Mouse (Mus musculus): ENCODE results near the gene Casc4. TPM values are rescaled to one million over a fixed set of nuclear protein-coding genes. Genes with fewer than 3 reads are reported as not detected.

Casc4 gene
- polyA plus RNA-seq, 1 experiment from 2014 or later = 17.6 TPM

DNA sequence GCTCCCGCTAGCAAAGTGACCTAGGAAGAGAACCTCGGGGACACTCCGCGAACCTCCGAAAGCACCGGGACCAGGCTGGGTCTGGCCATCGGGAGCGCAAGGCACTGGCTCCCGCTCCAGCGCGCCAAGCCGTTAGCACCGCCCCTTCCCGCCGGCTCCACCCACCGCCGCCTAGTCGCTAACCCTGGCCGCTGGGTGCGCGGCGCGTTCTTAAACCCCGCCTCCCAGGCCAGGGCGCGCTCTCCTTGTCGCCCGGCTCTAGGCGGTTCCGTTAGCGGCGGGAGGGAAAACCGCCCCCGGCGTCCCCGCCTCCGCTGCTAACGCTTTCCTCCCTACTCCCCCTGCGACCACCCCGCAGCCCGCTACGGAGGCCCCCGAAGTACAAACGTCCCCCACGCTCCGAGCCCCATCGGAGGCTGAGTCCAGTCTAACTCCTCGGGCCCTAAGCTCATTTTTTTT, 89.0 kb downstream of the Casc4 start, which contains the start of the genes Ctdspl2 and Mageb3:
Gene Ctdspl2 (plus strand): TSS at position 237 of the 459 bp plus-strand sequence.
Gene Mageb3 (minus strand): TSS at position 328 of the 459 bp plus-strand sequence.
- Histone ChIP-seq H3K4me1 (replicated peaks; ENCODE audit: control insufficient read depth, insufficient read depth, low read length) (peaks cover 16% of the 10 kb centered on the region), H3K4me3 (ENCODE audit: low read length) (peak within 1 kb of the TSS; percentile 98), H3K27me3 (ENCODE audit: control insufficient read depth, insufficient read depth, low read depth, low read length) (no peaks in the 10 kb centered on the region), H3K36me3 (ENCODE audit: control insufficient read depth, insufficient read depth, low read length) (peaks cover 3% of the 10 kb centered on the region; the same call in 1 of the 2 replicates), H3K9ac (ENCODE audit: low read length) (peak within 1 kb of the TSS; percentile 97), H3K27ac (ENCODE audit: low read length) (peak within 1 kb of the TSS; percentile 92), H3K9me3 (ENCODE audit: control insufficient read depth, low read length) (no peaks in the 10 kb centered on the region), H3K4me2 (ENCODE audit: low read depth, low read length) (peak within 1 kb of the TSS; percentile 71)
- peak; percentile 98 for ATAC-seq (ENCODE audit: low read depth)
- under 1% methylated on average over 47 of the region's 48 CpGs for WGBS

DNA sequence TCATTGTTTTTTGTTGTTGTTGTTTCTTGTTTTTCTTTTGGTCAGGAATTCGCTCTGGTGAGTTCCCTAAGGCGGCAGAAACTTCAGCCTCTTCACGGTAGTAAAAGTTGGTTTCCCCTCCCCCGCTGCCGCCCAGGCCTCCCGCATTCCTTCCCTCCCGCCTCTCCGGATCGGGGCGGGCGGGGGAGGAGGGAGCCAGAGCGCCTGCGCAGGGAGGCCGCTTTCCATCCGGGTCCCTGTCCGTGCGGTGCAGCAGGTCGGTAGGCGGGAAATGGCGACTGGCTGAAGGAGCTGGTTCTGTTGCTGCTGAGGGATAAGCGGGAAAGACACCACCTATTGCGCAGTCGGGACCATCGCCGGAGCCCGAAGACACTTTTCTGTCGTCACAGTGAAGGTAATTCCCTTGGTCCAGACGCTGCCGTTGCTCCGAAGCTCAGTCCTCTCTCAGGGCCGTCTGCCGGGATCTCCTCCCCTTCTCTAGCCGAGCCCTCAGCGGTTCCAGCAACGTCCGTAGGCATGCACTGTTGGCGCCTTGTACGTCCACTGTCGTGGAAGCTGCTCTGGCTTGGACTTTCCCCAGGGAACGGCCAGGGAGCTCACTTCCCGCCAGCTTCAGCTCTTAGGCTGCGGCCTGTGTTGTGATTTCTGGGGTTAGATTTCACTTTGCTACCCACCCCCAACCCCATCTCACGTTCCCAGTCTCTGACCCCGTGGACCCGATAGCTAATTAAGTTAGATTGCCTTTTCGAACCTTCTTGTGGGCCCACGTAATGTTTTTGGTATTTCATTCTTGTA, 89.7 kb downstream of the Casc4 start:
- ATAC-seq (ENCODE audit: low read depth) = peak; percentile 96
- peak overlapping the region; percentile 92 for H3K27ac ChIP-seq (ENCODE audit: low read length)
- H3K4me3 ChIP-seq (ENCODE audit: low read length) = peak overlapping the region; percentile 98
- no peaks in the 10 kb centered on the region for H3K27me3 ChIP-seq (ENCODE audit: control insufficient read depth, insufficient read depth, low read depth, low read length)
- peaks cover 16% of the 10 kb centered on the region for H3K4me1 ChIP-seq (replicated peaks; ENCODE audit: control insufficient read depth, insufficient read depth, low read length)
- peak overlapping the region; percentile 71 for H3K4me2 ChIP-seq (ENCODE audit: low read depth, low read length)
- under 1% methylated on average over 44 of the region's 47 CpGs for WGBS
- H3K36me3 ChIP-seq (ENCODE audit: control insufficient read depth, insufficient read depth, low read length) = peaks cover 3% of the 10 kb centered on the region; the same call in 1 of the 2 replicates
- H3K9me3 ChIP-seq (ENCODE audit: control insufficient read depth, low read length) = no peaks in the 10 kb centered on the region
- peak overlapping the region; percentile 97 for H3K9ac ChIP-seq (ENCODE audit: low read length)

- Histone ChIP-seq H3K9me3 (ENCODE audit: control insufficient read depth, low read length) (no peaks in the 10 kb centered on the region), H3K4me2 (ENCODE audit: low read depth, low read length) (peak overlapping the region; percentile 65), H3K27me3 (ENCODE audit: control insufficient read depth, insufficient read depth, low read depth, low read length) (no peaks in the 10 kb centered on the region), H3K4me3 (ENCODE audit: low read length) (peak overlapping the region; percentile 98), H3K27ac (ENCODE audit: low read length) (peak overlapping the region; percentile 92; the same call in 1 of the 2 replicates), H3K4me1 (replicated peaks; ENCODE audit: control insufficient read depth, insufficient read depth, low read length) (peaks cover 16% of the 10 kb centered on the region), H3K36me3 (ENCODE audit: control insufficient read depth, insufficient read depth, low read length) (peaks cover 3% of the 10 kb centered on the region; the same call in 1 of the 2 replicates), H3K9ac (ENCODE audit: low read length) (peak overlapping the region; percentile 97)
- no peak for ATAC-seq (ENCODE audit: low read depth)
- whole genome bisulfite sequencing = 3% methylated on average over 8 of the region's 8 CpGs
Measured at GRCm38 (mm10) chr2:121957216-121957792, 90.5 kb downstream of the Casc4 start.

Other genes starting within 250 kb of the Casc4 start
- 2.6 and 4.4 TPM in 2 replicates for gene Frmd5, start 59.9 kb upstream of the Casc4 start, polyA plus RNA-seq (2015; fragmentation: Nextera tagmentation; extraction: Ambion mirVana)
- gene Ctdspl2, start 89.0 kb downstream of the Casc4 start, polyA plus RNA-seq (2015; fragmentation: Nextera tagmentation; extraction: Ambion mirVana) = 48.2 and 50.5 TPM in 2 replicates
- gene Mageb3, start 89.1 kb downstream of the Casc4 start, polyA plus RNA-seq (2015; fragmentation: Nextera tagmentation; extraction: Ambion mirVana) = 0.11 and 0.13 TPM in 2 replicates
- 9.1 and 9.7 TPM in 2 replicates for gene Eif3j1, start 161.6 kb downstream of the Casc4 start, polyA plus RNA-seq (2015; fragmentation: Nextera tagmentation; extraction: Ambion mirVana)

All from lung, embryonic 16.5 days (tissue).